Mouse (Mus musculus) MEL (cell line): ENCODE results near the gene Gpr63. TPM values are rescaled to one million over a fixed set of nuclear protein-coding genes. Genes with fewer than 3 reads are reported as not detected.
"Not testable (repeated sequence)": the region's sequence is repeated elsewhere in the genome, so short reads cannot be mapped to it uniquely, and the experiment has no call there.

ENCODE experiments used
- DNase-seq: peaks from one replicate; pipeline ENCODE4 v3.0.0; 2011; ENCODE audit warnings: low read depth, low spot score
- H3K27ac ChIP-seq: 2 replicates; pipeline ENCODE4 v1.5.1; 2012; ENCODE audit warnings: low read depth, mild to moderate bottlenecking, control low read depth, low read length, moderate library complexity; ENCODE audit not compliant: control insufficient read depth
- H3K27me3 ChIP-seq, 2 experiments: fragments of 150-350 bp in 1 of 2; sonication (generic) in 1 of 2; 2 replicates each; pipeline ENCODE4 v1.6.1; 2012; ENCODE audit warnings: low read length in 2 of 2, mild to moderate bottlenecking in 2 of 2, improper control_type of control experiment in 1 of 2, moderate library complexity in 1 of 2; ENCODE audit not compliant: insufficient read depth in 2 of 2, control insufficient read depth in 1 of 2
- H3K36me3 ChIP-seq, 2 experiments: 2 replicates each; pipeline ENCODE4 v1.6.1; 2012 to 2014; ENCODE audit warnings: low read length in 2 of 2, improper control_type of control experiment in 1 of 2, inconsistent platforms in 1 of 2, mild to moderate bottlenecking in 1 of 2; ENCODE audit not compliant: insufficient read depth in 2 of 2, control insufficient read depth in 1 of 2
- H3K4me1 ChIP-seq, 2 experiments: fragments of 150-350 bp in 1 of 2; sonication (generic) in 1 of 2; 2 replicates each; pipeline ENCODE4 v1.6.1; 2012; ENCODE audit warnings: low read length in 2 of 2, improper control_type of control experiment in 1 of 2, mild to moderate bottlenecking in 1 of 2; ENCODE audit not compliant: insufficient read depth in 2 of 2, control insufficient read depth in 1 of 2
- H3K4me3 ChIP-seq, 2 experiments: fragments of 150-350 bp in 1 of 2; sonication (generic) in 1 of 2; 2 replicates each; pipeline ENCODE4 v1.5.1; 2012; ENCODE audit warnings: low read depth in 2 of 2, low read length in 2 of 2, mild to moderate bottlenecking in 2 of 2, moderate library complexity in 2 of 2, control low read depth in 1 of 2, improper control_type of control experiment in 1 of 2; ENCODE audit not compliant: control insufficient read depth in 1 of 2, insufficient read depth in 1 of 2
- H3K79me2 ChIP-seq: 2 replicates; pipeline ENCODE4 v1.6.1; 2012; ENCODE audit warnings: mild to moderate bottlenecking, low read length, moderate library complexity; ENCODE audit not compliant: control insufficient read depth, poor library complexity, insufficient read depth
- H3K9ac ChIP-seq: 2 replicates; pipeline ENCODE4 v1.6.1; 2012; ENCODE audit warnings: low read depth, mild to moderate bottlenecking, control low read depth, low read length, moderate library complexity; ENCODE audit not compliant: control insufficient read depth, poor library complexity, severe bottlenecking
- H3K9me3 ChIP-seq: fragments of 150-350 bp; sonication (generic); replicated peaks from 2 replicates; pipeline ENCODE4 v1.6.1; 2012; ENCODE audit warnings: mild to moderate bottlenecking, low read length, improper control_type of control experiment, moderate library complexity; ENCODE audit not compliant: insufficient read depth
- CHD1 ChIP-seq: IDR thresholded peaks from 2 replicates; pipeline ENCODE4 v1.6.1; 2012; ENCODE audit warnings: low read depth, mild to moderate bottlenecking, inconsistent platforms, low read length, improper control_type of control experiment
- MXI1 ChIP-seq: IDR thresholded peaks from 2 replicates; pipeline ENCODE4 v1.6.1; 2011; ENCODE audit warnings: mild to moderate bottlenecking, low read depth, low read length, improper control_type of control experiment
- MYC ChIP-seq: IDR thresholded peaks from 2 replicates; pipeline ENCODE4 v1.6.1; 2011; ENCODE audit warnings: low read depth, mild to moderate bottlenecking, low read length, improper control_type of control experiment, moderate library complexity
- NELFE ChIP-seq: IDR thresholded peaks from 2 replicates; pipeline ENCODE4 v1.6.1; 2011; ENCODE audit warnings: low read depth, low read length, improper control_type of control experiment
- NRF1 ChIP-seq: IDR thresholded peaks from 2 replicates; pipeline ENCODE4 v1.6.1; 2014; ENCODE audit warnings: low read depth, mild to moderate bottlenecking, inconsistent platforms, low read length, improper control_type of control experiment, moderate library complexity; ENCODE audit not compliant: poor library complexity, insufficient read depth, severe bottlenecking
- POLR2AphosphoS5 ChIP-seq: IDR thresholded peaks from 2 replicates; pipeline ENCODE4 v1.6.1; 2012; ENCODE audit warnings: low read depth, borderline replicate concordance, mild to moderate bottlenecking, inconsistent platforms, low read length, moderate library complexity, mixed read lengths
- RCOR1 ChIP-seq: IDR thresholded peaks from 2 replicates; pipeline ENCODE4 v1.6.1; 2012; ENCODE audit warnings: low read depth, mild to moderate bottlenecking, inconsistent platforms, low read length, improper control_type of control experiment
- SIN3A ChIP-seq: IDR thresholded peaks from 2 replicates; pipeline ENCODE4 v1.6.1; 2012; ENCODE audit warnings: low read length, improper control_type of control experiment, inconsistent platforms
- TBP ChIP-seq: IDR thresholded peaks from 2 replicates; pipeline ENCODE4 v1.8.0; 2011; ENCODE audit warnings: low read depth, low read length, improper control_type of control experiment
- ZC3H11A ChIP-seq: IDR thresholded peaks from 2 replicates; pipeline ENCODE4 v1.6.1; 2012; ENCODE audit warnings: low read depth, mild to moderate bottlenecking, inconsistent platforms, low read length, improper control_type of control experiment
- polyA plus RNA-seq, 2 experiments: library from polyadenylated mRNA; stranded (reverse) in 1 of 2; unstranded in 1 of 2; fragments of >175 nt in 1 of 2; fragments of >200 nt in 1 of 2; gene quantifications; 2 replicates each; pipeline versions ENCODE4 v1.2.1 to v1.2.4; 2012; ENCODE audit warnings: low replicate concordance in 2 of 2, low read depth in 1 of 2; ENCODE audit not compliant: insufficient read length in 2 of 2, insufficient read depth in 1 of 2, missing spikeins in 1 of 2
- total RNA-seq: library from RNA; depleted of rRNA; stranded (reverse); fragments of 300-350 nt; gene quantifications from 2 replicates; pipeline ENCODE4 v1.2.3, GENCODE M21; 2012; rRNA removed

Gene Gpr63
- total and polyA plus RNA-seq, 3 experiments = not detected

DNA sequence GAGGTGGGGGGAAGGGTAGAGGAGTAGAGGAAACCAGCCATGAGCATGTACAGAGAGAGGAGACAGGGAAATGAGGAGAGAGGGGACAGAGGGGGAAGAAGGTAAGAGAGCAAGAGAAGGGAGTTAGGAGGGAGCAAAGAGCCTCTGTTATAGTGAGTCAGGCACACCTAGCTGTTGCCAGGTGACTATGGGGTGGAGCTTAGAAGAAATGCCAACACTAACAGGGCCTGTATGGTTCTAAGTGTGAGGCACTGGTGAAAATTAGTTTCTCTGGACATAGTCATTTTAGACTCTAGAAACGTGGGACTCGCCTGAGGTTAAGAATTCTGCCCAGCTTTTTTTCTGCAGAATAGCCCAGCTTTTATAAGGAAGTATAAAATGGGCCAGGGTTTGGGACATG, 71.1 kb downstream of the Gpr63 start:
- TF ChIP-seq CHD1 (no peak), NRF1 (no peak), MXI1 (no peak), ZC3H11A (no peak), NELFE (no peak), TBP (no peak), POLR2AphosphoS5 (no peak), SIN3A (no peak), MYC (no peak), RCOR1 (no peak)
- Histone ChIP-seq H3K9ac (no peak overlapping the region), H3K4me3 (no peak overlapping the region)

DNA sequence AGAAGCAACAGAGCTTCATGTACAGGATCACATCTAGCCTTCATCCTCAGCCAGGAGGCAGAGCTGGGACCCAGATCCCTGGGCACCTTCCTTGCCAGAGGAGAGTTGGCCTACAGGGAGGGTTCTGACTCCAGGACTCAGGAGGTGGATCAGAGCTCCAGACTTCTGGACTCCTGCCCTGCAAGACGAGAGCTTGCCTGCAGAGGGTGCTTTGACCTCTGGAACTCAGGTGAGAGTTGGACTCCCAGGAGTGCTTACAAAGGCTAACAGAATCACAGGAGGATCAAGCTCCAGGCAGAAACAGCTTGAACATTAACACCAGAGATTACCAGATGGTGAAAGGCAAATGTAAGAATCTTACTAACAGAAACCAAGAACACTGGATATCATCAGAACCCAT, 89.3 kb downstream of the Gpr63 start:
- not testable (repeated sequence) for H3K9me3 ChIP-seq, DNase-seq, H3K9ac ChIP-seq, H3K27ac ChIP-seq, H3K27me3 ChIP-seq, H3K4me3 ChIP-seq, H3K4me1 ChIP-seq, H3K36me3 ChIP-seq, H3K79me2 ChIP-seq

More for the DNA sequence above, 71.1 kb downstream of the Gpr63 start:
- DNase-seq = no peak
- H3K36me3 ChIP-seq = no peaks in the 10 kb centered on the region
- no peaks in the 10 kb centered on the region for H3K9me3 ChIP-seq
- no peak overlapping the region for H3K27ac ChIP-seq
- no peaks in the 10 kb centered on the region for H3K27me3 ChIP-seq
- H3K79me2 ChIP-seq = no peaks in the 10 kb centered on the region
- no peaks in the 10 kb centered on the region for H3K4me1 ChIP-seq

Other genes starting within 250 kb of the Gpr63 start
- not detected in 2 replicates for gene Klhl32, start 115.3 kb upstream of the Gpr63 start, total RNA-seq
- gene Klhl32, start 115.3 kb upstream of the Gpr63 start, polyA plus RNA-seq = under 1 TPM in 1 of 2 experiments, not detected in 1; 0.03 TPM
- 33.0 and 47.5 TPM in 2 replicates for gene Ndufaf4, start 68.3 kb upstream of the Gpr63 start, total RNA-seq
- gene Ndufaf4, start 68.3 kb upstream of the Gpr63 start, polyA plus RNA-seq = 10 to 100 TPM in 1 of 2 experiments, not detected in 1; 69.3 TPM